Mouse (Mus musculus) myocyte (in vitro differentiated cells): ENCODE measurements around the gene Defb5.

Experiments
- E2F4 ChIP-seq: IDR thresholded peaks from one replicate; pipeline ENCODE4 v1.6.1; 2011; ENCODE audit warnings: mild to moderate bottlenecking, control low read depth, moderate library complexity; ENCODE audit not compliant: insufficient read depth
- MYOD1 ChIP-seq, 3 experiments: IDR thresholded peaks; one replicate each; pipeline ENCODE4 v1.6.1; 2011; ENCODE audit warnings: control low read depth in 2 of 3, low read depth in 2 of 3, mild to moderate bottlenecking in 2 of 3, moderate library complexity in 1 of 3; ENCODE audit not compliant: insufficient read length in 2 of 3, control insufficient read depth in 1 of 3
- POLR2A ChIP-seq: IDR thresholded peaks from one replicate; pipeline ENCODE4 v1.6.1; 2011; ENCODE audit warnings: low read depth, mild to moderate bottlenecking, control low read depth, moderate library complexity; ENCODE audit not compliant: insufficient read length
- SRF ChIP-seq: IDR thresholded peaks from one replicate; pipeline ENCODE4 v1.6.1; 2011; ENCODE audit warnings: low read depth; ENCODE audit not compliant: control insufficient read depth, insufficient read length
- TCF12 ChIP-seq: IDR thresholded peaks from one replicate; pipeline ENCODE4 v1.6.1; 2011; ENCODE audit warnings: mild to moderate bottlenecking, control low read depth; ENCODE audit not compliant: poor library complexity, insufficient read depth, severe bottlenecking
- USF1 ChIP-seq: IDR thresholded peaks from one replicate; pipeline ENCODE4 v1.6.1; 2011; ENCODE audit warnings: low read depth, mild to moderate bottlenecking, control low read depth, moderate library complexity

DNA sequence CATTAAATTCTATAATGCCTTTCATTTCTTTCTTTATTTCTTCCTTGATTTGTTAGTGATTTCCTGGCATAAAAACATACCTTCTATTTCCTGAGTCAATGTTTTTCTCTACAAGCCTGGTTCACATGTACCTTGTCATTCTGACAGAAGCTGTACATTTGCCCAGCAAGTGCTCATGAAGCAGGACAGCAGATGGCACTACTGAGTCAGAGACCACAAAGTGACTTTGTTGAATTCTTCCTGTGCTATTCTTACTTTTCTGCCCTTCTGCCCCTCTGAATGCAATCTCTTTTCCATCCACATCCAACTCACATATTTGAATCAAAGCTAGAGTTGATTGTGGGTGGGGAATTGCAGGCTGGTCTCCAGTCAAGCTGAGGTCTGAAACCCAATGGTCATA, 10.8 kb downstream of the Defb5 start:
- TF ChIP-seq TCF12 = no peak
- no peak for TF ChIP-seq POLR2A
- no peak for TF ChIP-seq USF1
- no peak for TF ChIP-seq SRF
- no peak for TF ChIP-seq E2F4
- TF ChIP-seq MYOD1 (IDR thresholded peaks at IDR 0.05; ENCODE audit: control insufficient read depth in 1 of 3, insufficient read length in 2 of 3, low read depth in 2 of 3) = no peak
